Mouse (Mus musculus) heart, postnatal 10 days (tissue): ENCODE results near the gene Rps6ka4. TPM values are rescaled to one million over a fixed set of nuclear protein-coding genes. Genes with fewer than 3 reads are reported as not detected.

Experiments
- DNase-seq, 2 experiments: peaks; one replicate each; pipeline ENCODE4 v3.0.0; 2021
- intact Hi-C: fragments of 180-260 bp; cut with DNase I; formaldehyde crosslinking; loops from one replicate; pipeline ENCODE4 v1.15.1; 2025
- total RNA-seq, 2 experiments: library from RNA; stranded (reverse); gene quantifications; 2 replicates each; pipeline ENCODE4 v1.2.3; 2021

Rps6ka4 gene
- total RNA-seq, result 10 to 100 TPM; 22.7 to 25.9 TPM

GRCm38 (mm10) chr19:6840475-6841291 is at the start of gene Rps6ka4:
Rps6ka4 (minus strand) TSS chr19:6840636.
- intact Hi-C loops, result loop anchor here (2.0 kb wide), 1 partner anchor 68 kb away; the partner anchor contains the start of gene Trmt112
- peak; percentile 76 to 79 for DNase-seq

- intact Hi-C loops, result no loop called here
- no peak for DNase-seq
Measured at GRCm38 (mm10) chr19:6877965-6878364, 37.5 kb upstream of the Rps6ka4 start.

- DNase-seq, result no peak
- intact Hi-C loops, result no loop called here
Measured at GRCm38 (mm10) chr19:6876799-6877198, 36.4 kb upstream of the Rps6ka4 start.

GRCm38 (mm10) chr19:6875834-6876233 is 35.4 kb upstream of the Rps6ka4 start:
- intact Hi-C loops, result no loop called here
- no peak for DNase-seq

GRCm38 (mm10) chr19:6874257-6874656 is 33.8 kb upstream of the Rps6ka4 start:
- DNase-seq, result no peak
- intact Hi-C loops, result no loop called here

- DNase-seq, result no peak
- intact Hi-C loops, result no loop called here
Measured at GRCm38 (mm10) chr19:6872701-6873100, 32.3 kb upstream of the Rps6ka4 start.

GRCm38 (mm10) chr19:6871574-6872271 is 31.3 kb upstream of the Rps6ka4 start:
- intact Hi-C loops, result no loop called here
- DNase-seq, result peak; percentile 28 to 48

- intact Hi-C loops, result no loop called here
- peak; percentile 66 to 69 for DNase-seq
Measured at GRCm38 (mm10) chr19:6869355-6869754, 28.9 kb upstream of the Rps6ka4 start.

- DNase-seq, result no peak
- intact Hi-C loops, result no loop called here
Measured at GRCm38 (mm10) chr19:6861451-6861850, 21.0 kb upstream of the Rps6ka4 start.

GRCm38 (mm10) chr19:6860706-6861105 is 20.3 kb upstream of the Rps6ka4 start:
- intact Hi-C loops, result no loop called here
- no peak for DNase-seq

GRCm38 (mm10) chr19:6859971-6860370 is 19.5 kb upstream of the Rps6ka4 start:
- intact Hi-C loops, result no loop called here
- no peak for DNase-seq

GRCm38 (mm10) chr19:6859032-6859651 is 18.7 kb upstream of the Rps6ka4 start:
- intact Hi-C loops, result no loop called here
- no peak for DNase-seq

- DNase-seq, result peak in 1 of 2 experiments; percentile 30
- intact Hi-C loops, result no loop called here
Measured at GRCm38 (mm10) chr19:6858031-6858430, 17.6 kb upstream of the Rps6ka4 start, which contains the start of gene Ccdc88b. Ccdc88b (minus strand) TSS chr19:6858211.

GRCm38 (mm10) chr19:6857391-6858005 is 17.1 kb upstream of the Rps6ka4 start:
- intact Hi-C loops, result no loop called here
- DNase-seq, result no peak

GRCm38 (mm10) chr19:6857003-6857360 is 16.5 kb upstream of the Rps6ka4 start:
- DNase-seq, result no peak
- intact Hi-C loops, result no loop called here

GRCm38 (mm10) chr19:6856281-6857002 is 16.0 kb upstream of the Rps6ka4 start:
- intact Hi-C loops, result loop anchor here (1.0 kb wide), 1 partner anchor 367 kb away; no protein-coding TSS in a partner anchor
- DNase-seq, result peak; percentile 50 to 59

GRCm38 (mm10) chr19:6855225-6856031 is 15.0 kb upstream of the Rps6ka4 start:
- peak; percentile 43 to 67 for DNase-seq
- intact Hi-C loops, result loop anchor here (1.0 kb wide), 1 partner anchor 366 kb away; no protein-coding TSS in a partner anchor

GRCm38 (mm10) chr19:6854658-6855057 is 14.2 kb upstream of the Rps6ka4 start:
- intact Hi-C loops, result no loop called here
- no peak for DNase-seq

- intact Hi-C loops, result no loop called here
- DNase-seq, result no peak
Measured at GRCm38 (mm10) chr19:6853903-6854302, 13.5 kb upstream of the Rps6ka4 start.
